Mouse (Mus musculus) frontal cortex, adult 2 months (tissue): ENCODE measurements at regions not wholly inside any gene's neighbourhood (a gene's known extent, or its start where the extent isn't known, plus 50 kb on each side); places are given as distances from the start of the nearest gene placed in this dataset.

Experiments
- DNase-seq, 2 experiments: peaks; one replicate each; pipeline ENCODE4 v3.0.0; 2022; ENCODE audit warnings: low spot score in 1 of 2; ENCODE audit errors: extremely low spot score in 1 of 2

GRCm38 (mm10) chr14:37298631-37299030 is 163.6 kb upstream of the Ghitm start:
- no peak for DNase-seq

GRCm38 (mm10) chr14:37296531-37296930 is 161.5 kb upstream of the Ghitm start:
- DNase-seq, result no peak

- DNase-seq, result no peak
These were observed 157.2 kb upstream of the Ghitm start for GRCm38 (mm10) chr14:37292084-37292860.

GRCm38 (mm10) chr14:37284391-37284790 is 149.3 kb upstream of the Ghitm start:
- DNase-seq, result no peak

GRCm38 (mm10) chr14:37279356-37279755 is 144.3 kb upstream of the Ghitm start:
- no peak for DNase-seq

- peak; percentile 20 to 83 for DNase-seq
These were observed 141.9 kb upstream of the Ghitm start for GRCm38 (mm10) chr14:37276728-37277695.

GRCm38 (mm10) chr14:37272063-37272462 is 137.0 kb upstream of the Ghitm start:
- no peak for DNase-seq

GRCm38 (mm10) chr14:37271015-37271933 is 136.2 kb upstream of the Ghitm start:
- no peak for DNase-seq

- DNase-seq, result no peak
These were observed 134.8 kb upstream of the Ghitm start for GRCm38 (mm10) chr14:37269920-37270319.

- DNase-seq, result peak; percentile 32 to 78
These were observed 103.6 kb upstream of the Ghitm start for GRCm38 (mm10) chr14:37238632-37239032.

GRCm38 (mm10) chr14:37237191-37237590 is 102.1 kb upstream of the Ghitm start:
- DNase-seq, result no peak

GRCm38 (mm10) chr14:37208256-37208655 is 73.2 kb upstream of the Ghitm start:
- DNase-seq, result peak; percentile 14 to 65

- no peak for DNase-seq
These were observed 54.7 kb upstream of the Ghitm start for GRCm38 (mm10) chr14:37189795-37190194.
